Mouse (Mus musculus) intestine, embryonic 15.5 days (tissue): Measurements from ENCODE around the gene Defb30. TPM values are rescaled to one million over a fixed set of nuclear protein-coding genes. Genes with fewer than 3 reads are reported as not detected.

Experiments
- ATAC-seq: fragments of 200-750 bp; cut with Nextera tagmentation; 2 replicates; pipeline ENCODE4 v1.8.0; 2017; ENCODE audit warnings: moderate TSS enrichment, moderate library complexity
- H3K27ac ChIP-seq: fragments of 300-500 bp; sonication (generic); 2 replicates; pipeline ENCODE4 v1.5.1; 2015; ENCODE audit warnings: mild to moderate bottlenecking, inconsistent platforms
- H3K27me3 ChIP-seq: fragments of 300-500 bp; sonication (generic); replicated peaks from 2 replicates; pipeline ENCODE4 v1.6.1; 2015; ENCODE audit warnings: inconsistent platforms
- H3K36me3 ChIP-seq: fragments of 300-500 bp; sonication (generic); 2 replicates; pipeline ENCODE4 v1.6.1; 2015; ENCODE audit warnings: inconsistent platforms
- H3K4me1 ChIP-seq: fragments of 300-500 bp; sonication (generic); replicated peaks from 2 replicates; pipeline ENCODE4 v1.6.1; 2015; ENCODE audit warnings: inconsistent platforms
- H3K4me2 ChIP-seq: fragments of 300-500 bp; sonication (generic); replicated peaks from 2 replicates; pipeline ENCODE4 v1.6.1; 2015; ENCODE audit warnings: mild to moderate bottlenecking, inconsistent platforms
- H3K4me3 ChIP-seq: fragments of 300-500 bp; sonication (generic); replicated peaks from 2 replicates; pipeline ENCODE4 v1.5.1; 2015; ENCODE audit warnings: inconsistent platforms
- H3K9ac ChIP-seq: fragments of 300-500 bp; sonication (generic); 2 replicates; pipeline ENCODE4 v1.6.1; 2015; ENCODE audit warnings: inconsistent platforms
- H3K9me3 ChIP-seq: fragments of 300-500 bp; sonication (generic); 2 replicates; pipeline ENCODE4 v1.6.1; 2016; ENCODE audit warnings: inconsistent platforms
- WGBS: fragments of 180-500 bp; shearing (Covaris S2); methylation state at CpG from one replicate; pipeline ENCODE4 v1.1.7; 2015; 5-methylcytosine and 5-hydroxymethylcytosine counted together
- polyA plus RNA-seq: library from polyadenylated mRNA; unstranded; fragments of >200 nt; fragmentation: Nextera tagmentation; extraction: Ambion mirVana; gene quantifications from 2 replicates; pipeline ENCODE4 v1.2.1, GENCODE M21; 2015

The Defb30 gene
- polyA plus RNA-seq, 1 experiment from 2014 or later: not detected

- H3K4me1 ChIP-seq: no peaks in the 10 kb centered on the region
- H3K4me3 ChIP-seq: no peak within 1 kb of the TSS
- H3K27ac ChIP-seq: no peak within 1 kb of the TSS
- no peaks in the 10 kb centered on the region for H3K36me3 ChIP-seq
- no peak for ATAC-seq
- no peaks in the 10 kb centered on the region for H3K9me3 ChIP-seq
- no peak within 1 kb of the TSS for H3K4me2 ChIP-seq
- no peaks in the 10 kb centered on the region for H3K27me3 ChIP-seq
- WGBS: 93% methylated on average over 5 of the region's 5 CpGs
- H3K9ac ChIP-seq: no peak within 1 kb of the TSS
Measured at GRCm38 (mm10) chr14:63011471-63011870, 38.3 kb downstream of the Defb30 start, which contains the start of gene Defb43. Gene Defb43 (plus strand): TSS chr14:63011771.

DNA sequence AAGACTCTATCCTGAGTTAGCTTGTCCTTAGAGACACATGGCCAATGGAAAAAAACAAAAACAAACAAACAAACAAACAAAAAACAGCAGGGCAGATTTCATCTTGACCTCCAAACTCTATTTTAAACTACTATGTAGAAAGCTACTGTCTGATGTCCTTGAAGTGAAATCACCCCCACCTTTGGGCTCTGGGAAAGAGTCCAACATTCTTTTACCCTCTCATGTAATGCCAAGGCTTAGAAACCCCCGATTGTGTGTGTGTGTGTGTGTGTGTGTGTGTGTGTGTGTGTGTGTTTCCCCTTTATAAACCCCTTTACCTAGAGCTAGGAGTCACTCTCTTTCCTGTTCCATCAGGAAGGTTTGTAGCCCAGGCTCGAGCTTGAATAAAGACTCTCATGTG lies 47.2 kb downstream of the Defb30 start:
- Histone ChIP-seq H3K27me3 (no peaks in the 10 kb centered on the region), H3K36me3 (no peaks in the 10 kb centered on the region), H3K4me1 (no peaks in the 10 kb centered on the region), H3K27ac (no peak overlapping the region), H3K9me3 (no peaks in the 10 kb centered on the region), H3K4me3 (no peak overlapping the region), H3K9ac (no peak overlapping the region), H3K4me2 (no peak overlapping the region)
- no peak for ATAC-seq
- 76% methylated on average over 2 of the region's 2 CpGs for WGBS

DNA sequence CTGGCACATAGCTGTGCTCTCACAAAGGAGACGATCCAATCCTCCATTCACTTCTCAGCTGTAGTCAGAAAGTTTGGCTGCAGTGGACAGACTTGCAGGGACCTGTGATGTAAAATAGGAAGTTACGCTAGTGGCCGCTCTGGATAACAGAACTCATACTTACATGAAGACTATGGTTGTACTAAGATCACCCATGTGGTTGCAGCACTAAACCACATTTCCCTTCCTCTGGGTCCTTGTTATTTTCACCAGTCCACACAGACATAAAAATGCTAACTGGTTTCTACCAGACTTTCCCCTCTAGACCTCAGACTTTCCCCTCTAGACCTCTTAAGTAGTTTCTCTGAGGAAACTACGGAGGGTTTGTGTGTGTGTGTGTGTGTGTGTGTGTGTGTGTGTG lies 50.8 kb downstream of the Defb30 start:
- Histone ChIP-seq H3K4me1 (no peaks in the 10 kb centered on the region), H3K9me3 (no peaks in the 10 kb centered on the region), H3K36me3 (no peaks in the 10 kb centered on the region), H3K9ac (no peak overlapping the region), H3K27ac (no peak overlapping the region), H3K4me3 (no peak overlapping the region), H3K4me2 (no peak overlapping the region), H3K27me3 (no peaks in the 10 kb centered on the region)
- ATAC-seq: no peak
- WGBS: 87% methylated on average over 4 of the region's 4 CpGs

- Histone ChIP-seq H3K27ac (no peak within 1 kb of the TSS), H3K9ac (no peak within 1 kb of the TSS), H3K9me3 (no peaks in the 10 kb centered on the region), H3K27me3 (no peaks in the 10 kb centered on the region), H3K4me2 (no peak within 1 kb of the TSS), H3K4me3 (no peak within 1 kb of the TSS), H3K36me3 (no peaks in the 10 kb centered on the region), H3K4me1 (no peaks in the 10 kb centered on the region)
- no peak for ATAC-seq
- 89% methylated on average over 8 of the region's 8 CpGs for WGBS
Measured at GRCm38 (mm10) chr14:62997777-62998176, 52.0 kb downstream of the Defb30 start, which contains the start of gene Defb47. Gene Defb47 (plus strand): TSS chr14:62998077.

GRCm38 (mm10) chr14:62991849-62992510 lies 57.8 kb downstream of the Defb30 start:
- WGBS: 74% methylated on average over 7 of the region's 7 CpGs
- Histone ChIP-seq H3K4me1 (no peaks in the 10 kb centered on the region), H3K9ac (no peak overlapping the region), H3K4me3 (no peak overlapping the region), H3K4me2 (no peak overlapping the region), H3K9me3 (no peaks in the 10 kb centered on the region), H3K36me3 (no peaks in the 10 kb centered on the region), H3K27ac (no peak overlapping the region), H3K27me3 (no peaks in the 10 kb centered on the region)
- no peak for ATAC-seq

GRCm38 (mm10) chr14:62991271-62991670 lies 58.5 kb downstream of the Defb30 start:
- ATAC-seq: no peak
- Histone ChIP-seq H3K27ac (no peak overlapping the region), H3K36me3 (no peaks in the 10 kb centered on the region), H3K4me1 (no peaks in the 10 kb centered on the region), H3K27me3 (no peaks in the 10 kb centered on the region), H3K9ac (no peak overlapping the region), H3K4me3 (no peak overlapping the region), H3K9me3 (no peaks in the 10 kb centered on the region), H3K4me2 (no peak overlapping the region)
- 62% methylated on average over 3 of the region's 3 CpGs for WGBS

DNA sequence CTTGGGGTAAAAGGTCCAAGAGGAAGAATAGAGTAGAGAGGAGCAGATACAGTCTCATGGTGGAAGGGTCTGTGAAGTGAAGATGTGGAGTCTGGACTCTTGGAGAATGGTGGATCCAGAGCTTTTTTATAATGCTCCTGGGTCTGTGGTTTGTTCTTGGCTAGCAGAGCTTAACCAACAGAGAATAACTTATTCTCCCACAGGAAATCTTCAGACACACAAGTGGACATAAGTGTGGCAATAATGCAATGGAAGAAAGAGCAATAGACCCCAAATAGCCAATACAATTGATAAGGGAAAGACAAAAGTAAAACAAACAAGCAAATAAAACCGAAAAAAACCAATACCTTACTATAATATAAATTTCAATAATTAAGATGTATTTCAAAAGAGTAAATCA lies 65.3 kb downstream of the Defb30 start, which contains the start of gene Defb48:
Defb48 (minus strand) TSS at position 101 of the 400 bp plus-strand sequence.
- no peak within 1 kb of the TSS for H3K4me2 ChIP-seq
- no peak for ATAC-seq
- H3K9ac ChIP-seq: no peak within 1 kb of the TSS
- no peaks in the 10 kb centered on the region for H3K27me3 ChIP-seq
- no peaks in the 10 kb centered on the region for H3K4me1 ChIP-seq
- 64% methylated on average over 1 of the region's 1 CpGs for WGBS
- no peak within 1 kb of the TSS for H3K27ac ChIP-seq
- no peaks in the 10 kb centered on the region for H3K9me3 ChIP-seq
- no peak within 1 kb of the TSS for H3K4me3 ChIP-seq
- H3K36me3 ChIP-seq: no peaks in the 10 kb centered on the region

Other genes starting within 250 kb of the Defb30 start
- gene Wdfy2, start 212.3 kb downstream of the Defb30 start, polyA plus RNA-seq: 4.0 and 4.2 TPM in 2 replicates
- gene Defb48, start 65.5 kb downstream of the Defb30 start, polyA plus RNA-seq: not detected in 2 replicates
- gene Defb47, start 51.9 kb downstream of the Defb30 start, polyA plus RNA-seq: not detected in 2 replicates
- gene Defb43, start 38.2 kb downstream of the Defb30 start, polyA plus RNA-seq: not detected in 2 replicates
- 0.19 and 0.26 TPM in 2 replicates for gene Defb42, start 3.0 kb downstream of the Defb30 start, polyA plus RNA-seq